Mouse (Mus musculus) limb, embryonic 11.5 days (tissue): ENCODE results near the gene Atp5s. TPM values are rescaled to one million over a fixed set of nuclear protein-coding genes. Genes with fewer than 3 reads are reported as not detected.

ENCODE experiments used
- ATAC-seq: fragments of 200-750 bp; cut with Nextera tagmentation; 2 replicates; pipeline ENCODE4 v1.8.0; 2017; ENCODE audit warnings: low read depth; ENCODE audit not compliant: insufficient number of reproducible peaks, low FRiP score, low TSS enrichment
- DNase-seq: peaks from one replicate; pipeline ENCODE4 v3.0.0-alpha.2; 2015; ENCODE audit warnings: low spot score
- H3K27ac ChIP-seq: fragments of 300-500 bp; sonication (generic); replicated peaks from 2 replicates; pipeline ENCODE4 v1.5.1; 2014; ENCODE audit warnings: low read depth, mild to moderate bottlenecking, low read length
- H3K27me3 ChIP-seq: fragments of 300-500 bp; sonication (generic); 2 replicates; pipeline ENCODE4 v1.6.1; 2014; ENCODE audit warnings: mild to moderate bottlenecking, low read length, mixed read lengths; ENCODE audit not compliant: control insufficient read depth, insufficient read depth
- H3K36me3 ChIP-seq: fragments of 300-500 bp; sonication (generic); 2 replicates; pipeline ENCODE4 v1.6.1; 2014; ENCODE audit warnings: mild to moderate bottlenecking, low read length, moderate library complexity, mixed read lengths; ENCODE audit not compliant: control insufficient read depth, insufficient read depth
- H3K4me1 ChIP-seq: fragments of 300-500 bp; sonication (generic); 2 replicates; pipeline ENCODE4 v1.6.1; 2014; ENCODE audit warnings: low read length, mixed read lengths; ENCODE audit not compliant: control insufficient read depth, insufficient read depth
- H3K4me2 ChIP-seq: fragments of 300-500 bp; sonication (generic); 2 replicates; pipeline ENCODE4 v1.6.1; 2014; ENCODE audit warnings: low read depth, mild to moderate bottlenecking, moderate library complexity; ENCODE audit not compliant: severe bottlenecking
- H3K4me3 ChIP-seq: fragments of 300-500 bp; sonication (generic); 2 replicates; pipeline ENCODE4 v1.5.1; 2014; ENCODE audit warnings: low read depth, low read length
- H3K9ac ChIP-seq: fragments of 300-500 bp; sonication (generic); 2 replicates; pipeline ENCODE4 v1.6.1; 2014; ENCODE audit warnings: mild to moderate bottlenecking, low read length
- H3K9me3 ChIP-seq: fragments of 300-500 bp; sonication (generic); 2 replicates; pipeline ENCODE4 v1.6.1; 2016; ENCODE audit warnings: low read length; ENCODE audit not compliant: control insufficient read depth
- WGBS: fragments of 180-500 bp; shearing (Covaris S2); extraction: QIAGEN DNeasy Blood & Tissue Kit; methylation state at CpG from one replicate; pipeline ENCODE4 v1.1.7; 2014; 5-methylcytosine and 5-hydroxymethylcytosine counted together
- polyA plus RNA-seq: library from polyadenylated mRNA; unstranded; fragments of >200 nt; fragmentation: Nextera tagmentation; extraction: Ambion mirVana; gene quantifications from 2 replicates; pipeline ENCODE4 v1.2.1, GENCODE M21; 2014

Gene Atp5s
- polyA plus RNA-seq, 1 experiment from 2014 or later: 25.4 TPM

- Histone ChIP-seq H3K36me3 (peaks cover 10% of the 10 kb centered on the region), H3K27me3 (no peaks in the 10 kb centered on the region), H3K4me1 (0 out of 2 replicates have a peak, but pooled peaks cover 5% of the 10 kb centered on the region), H3K27ac (no peak overlapping the region), H3K4me3 (no peak overlapping the region), H3K9me3 (no peaks in the 10 kb centered on the region; the same call in 1 of the 2 replicates), H3K4me2 (no peak overlapping the region), H3K9ac (no peak overlapping the region)
- ATAC-seq (no peak), DNase-seq (no peak)
- 90% methylated on average over 3 of the region's 3 CpGs for WGBS
Observed at GRCm38 (mm10) chr12:69722857-69723256, 1.9 kb upstream of the Atp5s start.

DNA sequence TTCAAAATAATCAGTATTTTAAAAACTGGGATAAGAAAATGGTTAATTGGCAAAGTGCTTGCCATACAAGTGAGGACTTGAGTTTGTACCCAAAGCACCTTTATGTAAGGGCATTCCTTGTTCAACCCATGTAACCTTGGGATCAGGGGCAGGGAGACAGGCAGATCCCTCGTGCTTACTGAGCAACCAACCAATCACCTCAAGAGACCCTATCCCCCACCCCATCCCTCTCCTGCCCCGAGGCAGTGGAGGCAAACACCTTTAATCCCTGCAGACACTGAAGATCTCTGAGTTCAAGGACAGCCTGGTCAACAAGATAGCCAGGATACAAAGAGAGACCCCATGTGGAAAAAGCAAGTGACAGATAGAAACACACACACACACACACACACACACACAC is 1.4 kb upstream of the Atp5s start:
- H3K9me3 ChIP-seq: no peaks in the 10 kb centered on the region; the same call in 1 of the 2 replicates
- H3K4me3 ChIP-seq: peak overlapping the region; percentile 78; the same call in 1 of the 2 replicates
- H3K27me3 ChIP-seq: no peaks in the 10 kb centered on the region

GRCm38 (mm10) chr12:69724018-69724710 is 586 bp upstream of the Atp5s start:
- DNase-seq: no peak
- peak overlapping the region; percentile 66 for H3K9ac ChIP-seq
- H3K4me3 ChIP-seq: peak overlapping the region; percentile 78
- H3K27me3 ChIP-seq: no peaks in the 10 kb centered on the region
- peak overlapping the region; percentile 84 for H3K4me2 ChIP-seq
- H3K9me3 ChIP-seq: no peaks in the 10 kb centered on the region; the same call in 1 of the 2 replicates
- 0 out of 2 replicates have a peak, but pooled peaks cover 5% of the 10 kb centered on the region for H3K4me1 ChIP-seq
- ATAC-seq: peak; percentile 22; the same call in 1 of the 2 replicates
- no peak overlapping the region for H3K27ac ChIP-seq
- H3K36me3 ChIP-seq: peaks cover 7% of the 10 kb centered on the region
- 3% methylated on average over 24 of the region's 24 CpGs for WGBS

More for the DNA sequence above, 1.4 kb upstream of the Atp5s start:
- no peak for ATAC-seq
- no peak for DNase-seq
- Histone ChIP-seq H3K9ac (no peak overlapping the region), H3K36me3 (peaks cover 7% of the 10 kb centered on the region), H3K27ac (no peak overlapping the region), H3K4me2 (peak overlapping the region; percentile 84; the same call in 1 of the 2 replicates), H3K4me1 (0 out of 2 replicates have a peak, but pooled peaks cover 5% of the 10 kb centered on the region)
- 57% methylated on average over 2 of the region's 2 CpGs for WGBS

DNA sequence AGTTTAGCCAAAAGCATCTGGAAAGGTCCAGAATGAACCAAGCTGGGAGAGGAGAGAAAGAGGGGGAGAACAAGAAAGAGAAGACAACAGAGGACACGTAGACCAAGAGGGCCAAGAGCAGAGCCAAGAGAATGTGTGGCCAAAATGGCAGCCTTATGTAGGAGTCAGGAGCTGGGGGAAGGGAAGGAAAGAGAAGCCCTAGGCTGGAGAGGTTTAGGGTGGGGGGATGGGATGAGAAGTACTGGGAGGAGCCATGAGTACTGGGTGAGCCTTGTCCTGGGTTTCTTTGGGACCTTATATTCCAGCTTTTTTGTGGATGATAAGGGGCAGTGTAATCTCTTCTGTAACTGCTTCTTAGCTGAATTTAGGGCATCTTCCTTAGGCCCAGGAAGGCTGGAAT is 4.5 kb downstream of the Atp5s start:
- ATAC-seq (no peak), DNase-seq (no peak)
- Histone ChIP-seq H3K9ac (no peak overlapping the region), H3K4me2 (no peak overlapping the region), H3K27ac (no peak overlapping the region), H3K36me3 (no peaks in the 10 kb centered on the region), H3K27me3 (no peaks in the 10 kb centered on the region), H3K4me1 (0 out of 2 replicates have a peak, but pooled peaks cover 3% of the 10 kb centered on the region), H3K9me3 (no peaks in the 10 kb centered on the region), H3K4me3 (no peak overlapping the region)
- 89% methylated on average over 1 of the region's 1 CpGs for WGBS

DNA sequence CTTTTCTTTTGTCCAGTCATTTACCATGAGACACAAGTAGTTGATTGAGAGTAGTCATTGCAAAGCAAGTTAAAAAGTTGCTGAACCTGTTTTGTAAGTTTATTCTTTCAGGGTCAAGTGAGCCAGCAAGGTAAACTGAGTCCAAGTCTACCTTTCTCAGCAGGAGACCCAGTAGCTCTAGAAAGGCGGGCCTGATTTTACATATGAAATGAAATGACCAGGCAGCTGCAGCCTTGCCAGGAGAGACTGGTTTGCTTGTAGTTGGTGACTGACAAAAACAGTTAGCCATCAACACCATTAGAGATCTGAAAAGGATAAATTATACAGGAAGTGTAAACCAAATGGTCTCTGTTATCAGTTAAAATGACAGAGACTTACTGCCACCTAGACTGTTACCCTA is 5.6 kb downstream of the Atp5s start:
- Histone ChIP-seq H3K27me3 (no peaks in the 10 kb centered on the region), H3K4me1 (0 out of 2 replicates have a peak, but pooled peaks cover 3% of the 10 kb centered on the region), H3K9ac (no peak overlapping the region), H3K4me3 (no peak overlapping the region), H3K9me3 (no peaks in the 10 kb centered on the region), H3K36me3 (no peaks in the 10 kb centered on the region), H3K4me2 (no peak overlapping the region), H3K27ac (no peak overlapping the region)
- 77% methylated on average over 1 of the region's 1 CpGs for WGBS
- ATAC-seq (no peak), DNase-seq (no peak)

DNA sequence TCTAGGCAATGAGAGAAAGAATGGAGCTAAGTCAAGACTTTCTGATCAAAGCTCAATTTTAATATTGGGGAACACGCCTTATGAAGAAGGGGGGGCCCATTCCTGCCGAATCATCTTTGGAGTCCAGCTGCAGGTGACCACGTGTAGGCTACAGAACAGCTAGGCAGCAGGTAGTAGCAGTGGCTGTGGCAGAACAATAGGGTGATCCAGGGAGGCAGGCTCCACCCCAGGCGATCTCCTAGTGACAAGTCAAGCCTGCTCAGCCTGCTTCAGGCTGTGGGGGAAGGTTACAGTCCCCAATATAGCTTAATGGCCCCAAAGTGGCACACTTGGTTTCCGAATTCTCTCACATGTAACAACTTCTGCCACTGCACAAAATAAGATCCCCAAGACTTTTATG is 7.5 kb downstream of the Atp5s start:
- Histone ChIP-seq H3K4me3 (no peak overlapping the region), H3K36me3 (no peaks in the 10 kb centered on the region), H3K4me2 (no peak overlapping the region), H3K27me3 (no peaks in the 10 kb centered on the region), H3K27ac (no peak overlapping the region), H3K4me1 (no peaks in the 10 kb centered on the region), H3K9me3 (no peaks in the 10 kb centered on the region), H3K9ac (no peak overlapping the region)
- DNase-seq (no peak), ATAC-seq (no peak)
- 53% methylated on average over 5 of the region's 5 CpGs for WGBS

DNA sequence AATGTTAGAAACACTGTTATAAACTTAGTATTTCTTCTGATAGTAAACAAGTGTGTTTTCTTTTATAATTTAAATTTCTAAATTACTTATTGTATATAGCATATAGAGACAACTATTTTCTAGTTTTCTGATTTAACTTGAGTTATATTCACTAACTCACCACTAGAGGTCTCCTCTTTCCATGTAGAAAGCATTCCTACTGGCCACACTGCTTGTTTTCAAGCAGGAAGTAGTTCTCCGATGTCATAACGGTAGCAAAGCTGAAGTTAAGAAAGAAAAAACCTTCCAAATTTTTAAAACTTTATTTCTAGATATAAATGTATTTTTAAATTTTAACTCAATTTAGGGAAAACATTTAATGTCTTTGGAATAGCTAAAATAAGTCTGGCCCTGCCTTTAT is 8.8 kb downstream of the Atp5s start:
- H3K4me3 ChIP-seq: no peak overlapping the region
- DNase-seq (no peak), ATAC-seq (no peak)

DNA sequence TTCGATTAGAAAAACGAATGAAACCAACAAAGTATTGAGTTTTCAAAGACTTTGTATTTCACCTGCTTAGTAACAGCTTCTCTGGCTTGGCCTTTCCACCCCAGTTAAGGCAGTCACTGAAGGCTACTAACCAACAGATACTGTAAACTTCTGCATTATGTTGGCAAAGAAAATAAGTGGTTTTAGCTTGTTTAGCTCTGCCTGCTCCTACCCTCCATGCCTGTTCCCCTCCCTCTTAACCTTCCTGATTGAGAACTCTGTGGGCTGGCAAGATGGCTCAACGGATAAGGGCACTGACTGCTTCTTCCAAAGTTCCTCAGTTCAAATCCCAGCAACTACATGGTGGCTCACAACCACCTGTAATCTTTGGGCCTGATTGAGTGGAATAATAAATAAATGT is 9.2 kb downstream of the Atp5s start:
- Histone ChIP-seq H3K4me2 (no peak overlapping the region), H3K9me3 (no peaks in the 10 kb centered on the region), H3K9ac (no peak overlapping the region), H3K4me3 (no peak overlapping the region), H3K27me3 (no peaks in the 10 kb centered on the region), H3K27ac (no peak overlapping the region), H3K36me3 (no peaks in the 10 kb centered on the region), H3K4me1 (no peaks in the 10 kb centered on the region)
- WGBS: 85% methylated on average over 3 of the region's 3 CpGs
- DNase-seq: no peak
- ATAC-seq: no peak

More for the DNA sequence above, 8.8 kb downstream of the Atp5s start:
- H3K27me3 ChIP-seq: no peaks in the 10 kb centered on the region
- 9% methylated on average over 2 of the region's 2 CpGs for WGBS
- H3K9ac ChIP-seq: no peak overlapping the region
- no peak overlapping the region for H3K27ac ChIP-seq
- H3K9me3 ChIP-seq: no peaks in the 10 kb centered on the region
- H3K4me2 ChIP-seq: no peak overlapping the region
- no peaks in the 10 kb centered on the region for H3K4me1 ChIP-seq
- H3K36me3 ChIP-seq: no peaks in the 10 kb centered on the region
